19 mouse cellular contexts compared by ENCODE assay signal in the genomic region with DNA sequence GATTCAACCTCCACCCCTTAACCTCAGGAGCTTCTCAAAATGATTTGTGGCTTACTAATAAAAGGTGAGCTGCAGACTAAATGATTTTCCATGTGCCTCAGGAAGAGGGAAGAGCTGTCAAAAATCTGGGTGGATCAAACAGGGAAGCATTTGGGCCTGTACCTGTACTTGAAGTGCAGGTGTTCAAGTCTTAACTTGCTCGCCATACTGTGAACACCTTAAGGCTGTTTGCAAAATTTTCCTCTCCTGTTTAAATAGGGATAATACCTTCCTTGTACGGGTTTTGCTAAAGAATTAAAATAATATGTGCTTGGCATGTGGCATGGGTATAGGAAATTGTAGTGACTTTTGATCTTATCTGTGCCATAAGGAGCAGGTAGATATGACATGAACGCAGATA. TPM values are rescaled to one million over a fixed set of nuclear protein-coding genes. Genes with fewer than 3 reads are reported as not detected.
DNase-seq lines count a peak whose midpoint lies in the region; ATAC-seq lines count a peak whose summit lies in the region.
"Had no signal": no experiment of that assay in that cellular context is flagged by ENCODE, and none has a peak within 500 bp of the region (broad histone marks: within the 10 kb centered on the region; RNA-seq: fewer than 3 reads in every experiment).

No protein-coding gene starts in this region.

- H3K4me2 ChIP-seq in embryonic facial prominence, embryonic 14.5 days (ENCODE audit: low read depth, low read length), result no peak overlapping the region

- H3K9ac ChIP-seq in embryonic facial prominence, embryonic 14.5 days (ENCODE audit: low read depth, low read length), result no peak overlapping the region

- H3K9me3 ChIP-seq in embryonic facial prominence, embryonic 14.5 days (ENCODE audit: control insufficient read depth, low read length), result no peaks in the 10 kb centered on the region
- H3K9me3 ChIP-seq in embryonic facial prominence, embryonic 10.5 days, result no peaks in the 10 kb centered on the region
- H3K9me3 ChIP-seq: G1E had no signal

- peak; percentile 59 for DNase-seq in embryonic facial prominence, embryonic 14.5 days (ENCODE audit: low spot score)
- no peak for DNase-seq in embryonic facial prominence, embryonic 10.5 days (ENCODE audit: low spot score)
- DNase-seq in fat pad, adult 2 months (ENCODE audit: extremely low read depth, low read depth, low spot score), result peak; percentile 64
- no peak for DNase-seq in heart, postnatal 14 days
- DNase-seq: adrenal gland, adult 2 months; adrenal gland, adult 8-10 months; adrenal gland, postnatal 10 days; adrenal gland, postnatal 14 days; adrenal gland, postnatal 25 days; adrenal gland, postnatal 36 days; B cell, adult 2 months; cerebellum, adult 11 months; cerebellum, adult 11-12 months; cerebellum, adult 18-20 months had no signal

- H3K36me3 ChIP-seq in embryonic facial prominence, embryonic 14.5 days (ENCODE audit: control insufficient read depth, insufficient read depth, low read length), result no peaks in the 10 kb centered on the region
- H3K36me3 ChIP-seq in embryonic facial prominence, embryonic 10.5 days (replicated peaks), result no peaks in the 10 kb centered on the region
- H3K36me3 ChIP-seq: G1E had no signal

- H3K27me3 ChIP-seq in embryonic facial prominence, embryonic 14.5 days (replicated peaks; ENCODE audit: control insufficient read depth, insufficient read depth, low read length), result no peaks in the 10 kb centered on the region
- no peaks in the 10 kb centered on the region for H3K27me3 ChIP-seq in embryonic facial prominence, embryonic 10.5 days (replicated peaks; ENCODE audit: low read depth, poor library complexity, severe bottlenecking)
- H3K27me3 ChIP-seq: CH12.LX, Patski had no signal

- H3K4me1 ChIP-seq in embryonic facial prominence, embryonic 14.5 days (ENCODE audit: control insufficient read depth, insufficient read depth, low read length), result no peaks in the 10 kb centered on the region
- H3K4me1 ChIP-seq in embryonic facial prominence, embryonic 10.5 days, result no peaks in the 10 kb centered on the region; the same call in 1 of the 2 replicates

- no peak overlapping the region for H3K27ac ChIP-seq in embryonic facial prominence, embryonic 14.5 days (replicated peaks; ENCODE audit: low read depth, low read length)
- H3K27ac ChIP-seq in embryonic facial prominence, embryonic 10.5 days (replicated peaks), result no peak overlapping the region

- intact Hi-C loops in heart, postnatal 14 days (cut with DNase I), result no loop called here

- 80% methylated on average over 3 of the region's 3 CpGs for WGBS in embryonic facial prominence, embryonic 14.5 days
- WGBS in embryonic facial prominence, embryonic 10.5 days, result 84% methylated on average over 3 of the region's 3 CpGs

- no peak for ATAC-seq in embryonic facial prominence, embryonic 14.5 days (ENCODE audit: low read depth)
- ATAC-seq: activated CD4-positive, CD25-positive, alpha-beta regulatory T cell, adult 4 months; CD4-positive, CD25-positive, alpha-beta regulatory T cell, adult 4 months; Patski had no signal

- no peak overlapping the region for H3K4me3 ChIP-seq in embryonic facial prominence, embryonic 14.5 days (ENCODE audit: low read depth, low read length)
- no peak overlapping the region for H3K4me3 ChIP-seq in embryonic facial prominence, embryonic 10.5 days

RNA-seq across cellular contexts. Expression of gene Jak1, which starts 5.7 kb away (rescaled TPM):
- 82.2 and 92.4 TPM in 2 replicates for polyA plus RNA-seq in embryonic facial prominence, embryonic 14.5 days (2014; fragmentation: Nextera tagmentation; extraction: Ambion mirVana)
- polyA plus RNA-seq in embryonic facial prominence, embryonic 10.5 days (2016; fragmentation: Nextera tagmentation; extraction: Ambion mirVana), result 47.6 and 49.0 TPM in 2 replicates
- 10 to 100 TPM; 74.9 to 79.6 TPM for total RNA-seq in heart, postnatal 14 days (2021)

Comparison
In these comparisons a context has a peak if more than half of its experiments do, and no peak if none do; other contexts are left out.
1. DNase-seq: peak in embryonic facial prominence, embryonic 14.5 days (single experiment) and fat pad, adult 2 months (single experiment); none in embryonic facial prominence, embryonic 10.5 days (single experiment) and heart, postnatal 14 days (0 of 2).